Mouse (Mus musculus) thymus, postnatal 25 days (tissue): ENCODE measurements around the gene Rad50.

Source experiments
- DNase-seq: peaks from one replicate; pipeline ENCODE4 v3.0.0; 2022

The Rad50 gene

DNA sequence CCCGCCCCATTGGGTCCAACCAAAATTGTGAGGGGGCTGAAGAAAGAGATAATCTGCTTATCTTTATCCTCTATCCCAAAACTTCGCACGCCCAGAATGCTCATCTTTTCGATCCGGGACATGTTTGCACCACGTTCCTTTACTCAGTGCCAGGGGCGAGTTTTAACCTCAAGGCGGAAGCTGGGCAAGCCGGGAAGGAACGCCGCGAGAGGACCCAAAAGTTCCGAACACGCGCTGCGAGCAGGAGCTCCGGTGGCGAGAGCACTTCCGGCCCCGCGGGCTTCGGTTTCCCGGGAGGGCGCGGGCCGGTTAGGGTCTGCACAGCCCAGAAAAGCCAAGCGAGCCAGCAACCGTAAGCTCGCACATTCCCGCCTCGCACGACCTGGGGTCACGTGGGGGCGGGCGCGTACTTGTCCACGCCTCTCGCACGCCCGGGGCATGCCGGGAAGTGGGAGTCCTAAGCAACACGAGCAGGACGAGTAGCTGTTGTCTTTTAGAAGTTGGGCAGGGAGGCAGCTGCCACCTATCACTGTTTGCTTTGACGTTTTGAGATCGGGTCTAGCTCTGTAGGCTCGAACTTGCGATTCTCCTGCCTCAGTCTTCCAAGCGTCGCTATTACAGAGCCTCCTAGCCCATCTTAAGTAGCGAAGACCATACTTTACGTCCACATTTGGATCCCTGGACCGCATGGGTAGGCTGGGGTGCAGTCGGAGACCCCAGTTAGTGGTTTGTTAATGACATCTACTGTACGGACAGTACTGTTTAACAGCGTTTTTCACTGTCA is at the start of gene Rad50:
Gene Rad50 (minus strand): TSS at position 386 of the 784 bp plus-strand sequence.
- peak; percentile 93 for DNase-seq

DNA sequence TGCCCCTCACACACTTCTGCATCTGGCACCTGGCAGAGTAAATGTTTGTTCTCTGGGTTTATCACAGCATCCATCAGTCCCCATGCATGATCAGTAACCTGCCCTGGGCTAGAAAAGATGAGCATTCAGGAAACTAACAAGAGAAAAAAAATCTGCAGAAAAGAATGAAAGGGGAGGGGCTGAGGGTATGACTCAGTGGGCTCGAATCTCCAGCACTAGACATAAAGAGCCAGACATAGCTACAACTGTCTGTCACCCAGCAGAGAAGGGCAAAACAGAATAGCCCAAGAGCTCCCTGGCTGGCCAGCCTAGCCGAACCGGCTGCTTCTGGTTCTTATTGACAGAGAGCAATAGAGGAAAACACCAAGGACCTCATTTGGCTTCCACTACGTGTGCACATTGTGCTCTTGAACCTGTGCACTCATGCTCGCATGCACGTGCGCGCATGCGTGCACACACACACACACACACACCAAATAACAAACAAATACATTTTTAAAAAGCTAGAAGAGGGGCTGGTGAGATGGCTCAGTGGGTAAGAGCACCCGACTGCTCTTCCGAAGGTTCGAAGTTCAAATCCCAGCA is 48.0 kb upstream of the Rad50 start:
- peak; percentile 47 for DNase-seq

DNA sequence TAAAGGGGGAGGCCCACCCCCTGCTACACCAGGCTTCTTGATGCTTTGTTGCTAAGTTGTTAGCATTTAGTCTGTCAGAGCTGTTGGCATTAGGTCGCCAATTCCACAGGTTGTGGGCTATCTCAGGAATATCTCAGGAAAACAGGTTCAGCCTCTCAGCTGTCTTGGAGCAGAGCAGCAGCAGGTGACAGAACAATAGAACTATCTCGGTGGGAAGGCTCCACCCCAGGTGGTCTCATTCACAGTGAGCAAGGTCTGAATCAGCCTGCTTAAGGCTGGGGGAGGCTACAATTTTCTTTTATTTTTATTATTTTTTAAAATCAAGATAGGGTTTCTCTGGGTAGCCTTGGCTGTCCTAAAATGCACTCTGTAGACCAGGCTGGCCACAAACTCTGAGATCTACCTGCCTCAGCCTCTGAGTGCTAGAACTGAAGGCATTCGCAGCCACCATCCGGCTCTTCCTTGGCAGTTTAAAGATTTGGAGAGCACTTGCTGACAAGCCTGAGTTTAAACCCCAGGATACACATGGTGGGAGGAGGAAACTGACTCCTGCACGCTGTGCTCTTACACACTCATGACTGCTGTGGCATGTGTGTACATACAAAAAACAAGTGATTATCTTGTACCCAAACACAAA is 42.7 kb upstream of the Rad50 start:
- DNase-seq, result no peak

DNA sequence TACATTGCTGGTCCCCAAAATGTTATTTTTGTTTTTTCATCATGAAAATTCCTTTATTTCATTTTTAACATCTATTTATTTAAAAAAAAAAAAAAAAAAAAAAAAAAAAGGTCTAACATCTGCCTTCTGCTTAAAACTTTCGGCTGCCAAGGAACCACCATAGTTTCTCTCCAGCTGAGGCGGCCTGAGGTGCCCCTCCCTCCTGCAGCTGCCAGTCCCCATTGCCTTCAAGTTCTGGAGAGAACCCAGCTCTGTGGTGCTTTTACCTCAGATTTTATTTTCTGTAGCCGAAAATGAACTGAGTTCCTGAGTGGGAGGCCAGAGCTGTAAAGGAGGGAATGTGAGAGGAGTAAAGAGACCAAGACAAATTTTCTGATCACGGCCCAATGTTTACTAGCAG is 42.2 kb upstream of the Rad50 start:
- DNase-seq, result no peak

DNA sequence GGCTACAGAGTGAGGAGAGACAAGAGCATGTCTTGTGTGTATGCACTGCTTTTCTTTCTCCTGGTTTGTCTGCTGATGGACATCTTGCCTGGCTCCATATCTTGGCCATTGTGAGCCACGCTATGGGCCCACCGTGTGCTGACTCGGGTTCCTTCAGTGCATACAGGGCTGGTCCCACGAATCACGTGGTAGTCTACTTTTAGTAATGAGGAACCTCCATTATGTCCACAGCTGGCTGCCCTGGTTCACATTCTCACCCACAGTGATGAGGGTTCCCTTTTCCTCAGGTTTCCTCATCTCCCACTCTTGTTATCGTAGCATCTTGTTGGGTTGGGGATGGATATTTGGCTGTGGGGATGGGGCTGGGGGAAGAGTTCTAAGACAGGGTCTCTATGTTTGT is 41.5 kb upstream of the Rad50 start:
- DNase-seq, result no peak

DNA sequence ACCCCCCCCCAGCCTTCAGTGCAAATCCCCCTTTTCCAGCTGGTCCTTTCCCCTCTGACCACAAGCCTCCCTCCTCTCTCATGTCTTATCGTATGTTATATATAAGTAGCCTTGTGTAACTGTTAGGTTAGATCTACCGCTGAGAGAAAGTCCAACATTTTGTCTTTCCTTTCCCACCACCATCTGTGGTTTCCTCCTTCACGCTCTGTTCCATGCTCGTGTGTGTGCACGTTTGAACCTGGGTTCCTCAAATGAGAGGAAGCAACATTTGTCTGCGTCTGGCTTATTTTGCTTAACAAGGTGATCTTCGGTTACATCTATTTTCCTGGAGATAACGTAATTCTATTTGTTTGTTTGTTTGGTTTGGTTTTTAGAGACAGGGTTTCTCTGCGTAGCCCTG is 40.9 kb upstream of the Rad50 start:
- DNase-seq, result no peak

DNA sequence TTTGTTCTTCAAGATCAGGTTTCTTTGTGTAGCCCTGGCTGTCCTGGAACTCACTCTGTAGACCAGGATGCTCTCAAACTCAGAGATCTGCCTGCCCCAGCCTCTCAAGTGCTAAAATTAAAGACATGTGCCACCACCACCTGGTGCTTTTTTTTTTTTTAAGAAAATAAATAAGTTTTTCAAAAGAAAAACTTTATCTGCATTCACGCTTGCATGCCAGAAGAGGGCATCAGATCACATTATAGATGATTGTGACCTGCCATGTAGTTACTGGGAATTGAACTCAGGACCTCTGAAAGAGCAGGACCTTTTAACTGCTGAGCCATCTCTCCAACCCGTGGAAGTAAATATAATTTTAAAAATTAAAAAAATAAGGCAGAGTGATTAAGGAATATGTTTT is 38.1 kb upstream of the Rad50 start:
- no peak for DNase-seq

DNA sequence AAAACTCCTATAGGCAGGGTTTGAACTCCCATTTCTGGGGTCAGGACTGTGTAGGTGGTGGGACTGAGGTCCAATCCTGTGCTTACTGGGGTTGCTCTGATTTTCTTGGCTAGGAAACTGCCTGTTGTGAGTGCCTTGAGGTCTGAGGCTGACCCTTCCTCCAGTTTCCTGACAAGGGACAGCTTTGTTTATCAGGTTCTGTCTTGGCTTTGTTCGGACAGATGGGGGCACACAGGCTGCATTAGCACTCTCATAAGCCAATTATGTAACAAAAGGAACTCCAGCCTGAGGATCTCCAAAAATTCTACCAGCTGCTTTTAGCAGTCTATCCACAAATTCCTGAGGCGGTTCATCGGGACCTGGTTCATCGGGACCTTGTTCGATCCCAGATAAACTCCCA is 35.2 kb upstream of the Rad50 start:
- DNase-seq, result no peak

DNA sequence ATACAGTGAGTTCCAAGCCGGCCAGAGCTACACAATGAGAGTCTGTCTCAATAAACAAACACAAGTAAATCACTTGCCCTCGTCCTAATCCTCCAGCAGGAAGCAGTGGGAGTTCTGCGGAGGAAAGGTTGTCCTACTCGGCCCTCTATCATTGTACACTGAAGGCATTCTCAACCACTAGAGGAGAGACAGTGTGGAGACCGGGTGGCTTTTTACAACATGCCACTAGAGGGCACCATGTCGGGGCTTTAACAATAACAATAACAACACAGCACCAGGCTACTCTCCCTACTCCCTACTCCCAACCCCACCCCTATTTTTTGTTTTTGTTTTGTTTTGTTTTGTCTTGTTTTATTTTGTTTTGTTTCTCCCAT is 30.4 kb upstream of the Rad50 start:
- peak; percentile 74 for DNase-seq

DNA sequence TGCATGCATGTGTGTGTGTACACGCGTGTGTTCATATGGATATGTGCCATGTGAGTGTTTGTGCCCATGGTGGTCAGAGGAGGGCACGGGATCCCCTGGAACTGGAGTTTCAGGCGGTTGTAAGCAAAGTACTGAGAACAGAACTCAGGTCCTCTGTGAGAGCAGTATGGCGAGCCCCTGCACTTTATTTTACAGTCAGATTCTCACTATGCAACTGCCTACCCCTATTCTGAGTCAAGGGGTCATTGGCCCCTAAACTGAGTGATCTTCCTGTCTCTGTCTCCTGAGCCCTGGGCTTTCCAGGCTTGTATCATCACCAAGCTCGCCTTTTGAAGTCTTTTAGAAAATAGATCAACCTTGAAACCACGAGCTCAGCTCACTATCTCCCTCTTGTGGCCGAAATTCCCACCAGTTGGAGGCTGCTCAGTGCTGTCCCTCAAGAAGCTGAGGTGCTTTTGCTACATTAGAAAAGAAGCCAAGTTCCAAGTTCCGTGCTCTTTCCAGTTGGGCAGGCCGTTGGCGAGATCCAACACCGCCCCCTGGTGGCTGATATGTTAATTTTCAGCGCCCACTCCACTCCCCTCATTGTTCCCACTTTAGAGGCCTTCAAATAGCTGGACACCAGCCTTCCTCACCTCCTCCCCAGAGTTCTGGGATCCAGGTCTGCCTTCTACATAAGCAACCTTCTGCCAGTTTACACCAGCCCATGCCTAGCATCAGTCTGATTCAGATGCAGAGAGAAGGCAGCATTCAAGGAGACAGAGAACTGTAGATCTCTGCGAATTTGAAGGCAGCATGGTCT is 29.9 kb upstream of the Rad50 start:
- DNase-seq, result peak; percentile 75

DNA sequence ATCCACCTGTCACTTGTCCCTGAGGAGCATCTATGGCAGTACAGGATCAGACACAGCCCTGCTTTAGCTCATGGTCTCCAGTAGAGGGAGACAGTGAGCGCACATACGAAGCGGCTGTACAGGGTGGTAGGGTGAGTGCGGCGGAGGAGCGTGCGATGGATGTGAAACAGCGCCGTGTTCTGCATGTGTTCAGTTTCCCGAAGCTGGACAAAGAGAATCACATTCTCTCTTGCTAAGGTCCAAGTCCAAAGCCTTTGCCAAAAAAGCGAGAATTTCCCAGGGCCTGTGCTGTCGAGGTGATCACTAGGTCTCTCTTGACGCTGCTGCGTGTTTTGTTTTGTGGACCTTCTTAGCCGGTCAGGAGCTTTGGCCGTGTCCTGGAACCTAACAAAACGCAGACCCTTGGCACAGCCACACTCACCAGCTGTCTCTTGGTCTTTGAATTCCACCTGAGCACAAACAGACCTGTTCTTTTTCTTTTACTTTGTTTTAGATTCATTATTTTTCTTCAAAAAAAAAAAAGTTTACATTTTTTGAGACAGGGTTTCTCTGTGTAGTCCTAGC is 28.6 kb upstream of the Rad50 start:
- peak; percentile 71 for DNase-seq

DNA sequence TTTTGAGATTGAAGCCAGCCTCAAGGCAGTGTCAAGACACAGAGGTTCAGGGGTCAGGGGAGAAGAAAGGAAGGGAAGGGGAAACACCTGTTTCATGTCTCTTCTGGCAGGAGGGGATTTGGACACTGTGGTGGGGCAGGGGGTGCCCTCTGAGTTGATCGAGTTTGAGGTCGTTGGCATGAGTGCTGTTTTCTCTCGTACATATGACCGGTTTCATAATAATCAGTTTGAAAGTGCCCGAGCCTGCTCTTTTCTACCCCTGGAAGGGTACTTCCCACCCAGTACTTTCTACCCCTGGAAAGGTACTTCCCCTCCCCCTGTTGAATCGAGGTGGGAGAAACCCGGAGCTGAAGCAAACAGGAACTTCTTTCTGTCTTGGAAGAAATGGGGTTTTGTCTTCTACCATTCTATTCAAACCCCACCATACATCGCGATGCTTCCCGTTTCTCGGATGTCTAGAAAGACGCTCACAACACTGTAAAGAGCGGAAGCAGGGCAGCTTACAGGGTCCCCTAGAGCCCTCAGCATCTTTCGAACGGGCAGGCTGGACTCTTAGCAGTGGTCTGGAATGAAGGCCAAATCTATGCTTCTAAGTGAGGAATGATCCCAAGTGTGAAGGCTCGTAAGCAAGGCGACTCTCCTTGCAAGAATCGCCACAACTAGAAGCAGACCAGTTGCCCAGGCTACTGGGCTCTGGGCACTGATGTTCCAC is 28.0 kb upstream of the Rad50 start:
- no peak for DNase-seq

DNA sequence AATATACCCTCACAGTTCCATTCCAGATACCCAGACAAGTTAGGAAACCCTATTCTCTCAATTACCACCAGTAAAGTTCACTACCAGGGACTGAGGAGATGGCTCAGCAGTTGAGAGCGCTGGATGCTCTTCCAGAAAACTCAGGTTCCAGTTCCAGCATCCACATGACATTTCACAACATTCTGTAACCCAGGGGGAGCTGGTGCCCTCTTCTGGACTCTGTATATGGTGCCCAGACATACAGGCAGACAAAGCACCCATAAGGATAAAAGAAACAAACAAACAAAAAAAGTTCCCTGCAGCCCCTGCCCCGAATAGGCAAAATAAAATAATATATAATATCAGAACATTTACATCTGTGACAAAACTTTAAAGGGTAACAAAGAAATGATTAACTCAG is 27.3 kb upstream of the Rad50 start:
- no peak for DNase-seq

DNA sequence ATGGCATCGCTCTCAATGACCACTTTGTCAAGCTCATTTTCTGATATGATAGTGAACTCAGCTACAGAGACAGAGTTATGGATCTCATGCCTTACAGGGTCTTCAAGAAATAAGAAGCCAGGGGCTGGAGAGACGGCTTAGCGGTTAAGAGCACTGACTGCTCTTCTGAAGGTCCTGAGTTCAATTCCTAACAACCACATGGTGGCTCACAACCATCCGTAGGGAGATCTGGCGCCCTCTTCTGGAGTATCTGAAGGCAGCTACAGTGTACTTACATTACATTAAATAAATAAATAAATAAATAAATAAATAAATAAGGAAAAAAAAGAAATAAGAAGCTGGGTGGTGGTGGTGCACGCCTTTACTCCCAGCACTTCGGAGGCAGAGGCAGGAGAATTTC is 26.7 kb upstream of the Rad50 start:
- no peak for DNase-seq

DNA sequence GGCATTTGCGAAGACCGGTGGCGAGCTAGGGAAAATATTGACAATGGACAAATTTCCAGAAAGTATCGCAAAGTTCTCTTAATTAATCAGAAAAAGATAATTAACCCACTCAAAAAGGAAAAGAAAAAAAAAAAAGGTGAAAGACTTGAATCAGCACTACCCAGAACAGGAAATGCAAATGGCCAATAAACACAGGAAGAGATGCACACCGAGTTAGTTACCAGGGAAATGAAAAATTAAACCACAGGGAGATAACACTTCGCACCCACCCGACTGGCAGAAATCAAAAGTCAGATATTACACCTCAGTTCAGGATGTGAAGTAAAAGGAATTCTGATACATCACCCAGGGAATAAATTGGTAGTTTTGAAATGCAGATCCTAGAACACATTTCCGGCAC is 25.1 kb upstream of the Rad50 start:
- no peak for DNase-seq

DNA sequence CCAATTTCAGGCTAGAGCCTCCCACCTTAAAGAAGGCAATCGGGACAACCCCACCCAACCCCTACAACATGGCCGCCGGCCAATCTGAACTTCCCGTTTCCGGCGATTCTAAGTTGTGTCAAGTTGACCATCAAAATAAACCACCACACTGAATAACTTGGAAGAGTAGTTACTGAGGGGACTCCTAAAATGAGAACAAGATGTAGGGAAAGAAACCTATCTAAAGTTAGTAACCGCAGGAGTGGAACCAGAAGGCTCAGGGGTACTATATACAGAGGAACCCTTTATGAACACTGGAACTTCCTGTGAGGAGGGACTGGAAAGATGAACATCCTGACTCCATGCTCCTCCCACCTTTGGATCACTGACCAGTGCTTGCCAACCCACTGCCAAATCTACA is 24.3 kb upstream of the Rad50 start:
- DNase-seq, result no peak

DNA sequence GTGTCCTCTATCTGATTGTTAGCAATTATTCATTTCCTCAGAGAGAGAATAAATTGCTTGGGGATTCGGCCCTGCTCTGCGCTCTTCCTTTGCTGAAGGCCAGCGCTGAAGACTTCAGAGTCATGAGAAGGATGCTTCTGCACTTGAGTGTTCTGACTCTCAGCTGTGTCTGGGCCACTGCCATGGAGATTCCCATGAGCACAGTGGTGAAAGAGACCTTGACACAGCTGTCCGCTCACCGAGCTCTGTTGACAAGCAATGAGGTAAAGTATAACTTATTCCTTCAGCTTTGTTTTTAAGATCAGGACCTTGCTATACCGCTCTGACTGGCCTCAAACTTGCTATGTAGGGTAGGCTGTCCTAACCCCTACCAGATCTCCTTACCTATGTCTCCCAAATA is 13.6 kb upstream of the Rad50 start, which contains the start of gene Il5:
Gene Il5 (plus strand): TSS at position 80 of the 400 bp plus-strand sequence.
- no peak for DNase-seq

DNA sequence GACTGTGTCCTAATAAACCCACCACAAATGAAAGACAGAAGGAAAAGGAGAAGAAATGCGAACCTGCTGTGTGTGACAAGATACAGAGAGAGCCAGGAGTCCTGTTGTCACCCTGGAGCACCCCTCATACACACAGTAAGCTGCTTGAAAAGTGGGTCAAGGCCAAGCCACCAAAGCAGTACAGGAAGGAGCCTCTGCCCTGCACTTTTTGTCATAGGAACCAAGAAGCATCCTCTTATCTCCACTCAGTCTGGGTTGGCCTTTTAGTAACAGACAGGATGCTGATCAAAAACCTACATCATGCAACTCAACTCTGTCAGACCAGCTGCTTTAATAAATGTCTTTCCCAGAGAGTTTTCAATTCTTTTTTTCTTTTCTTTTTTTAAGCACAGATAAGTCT is 12.6 kb upstream of the Rad50 start:
- DNase-seq, result no peak

DNA sequence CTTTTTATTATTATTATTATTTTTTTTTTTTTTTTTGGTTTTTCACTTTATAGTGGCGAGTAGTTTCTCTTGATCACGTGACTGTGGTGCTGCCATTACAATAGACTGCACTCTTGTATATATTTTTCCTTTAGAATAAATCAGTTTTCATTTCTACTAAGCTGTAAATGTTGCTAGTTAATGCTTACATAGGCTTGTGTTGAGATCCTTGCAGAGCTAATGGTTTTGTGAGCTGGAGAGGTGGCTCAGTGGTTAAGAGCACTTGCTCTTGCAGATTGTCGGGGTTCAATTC is 545 bp upstream of the Rad50 start:
- no peak for DNase-seq

DNA sequence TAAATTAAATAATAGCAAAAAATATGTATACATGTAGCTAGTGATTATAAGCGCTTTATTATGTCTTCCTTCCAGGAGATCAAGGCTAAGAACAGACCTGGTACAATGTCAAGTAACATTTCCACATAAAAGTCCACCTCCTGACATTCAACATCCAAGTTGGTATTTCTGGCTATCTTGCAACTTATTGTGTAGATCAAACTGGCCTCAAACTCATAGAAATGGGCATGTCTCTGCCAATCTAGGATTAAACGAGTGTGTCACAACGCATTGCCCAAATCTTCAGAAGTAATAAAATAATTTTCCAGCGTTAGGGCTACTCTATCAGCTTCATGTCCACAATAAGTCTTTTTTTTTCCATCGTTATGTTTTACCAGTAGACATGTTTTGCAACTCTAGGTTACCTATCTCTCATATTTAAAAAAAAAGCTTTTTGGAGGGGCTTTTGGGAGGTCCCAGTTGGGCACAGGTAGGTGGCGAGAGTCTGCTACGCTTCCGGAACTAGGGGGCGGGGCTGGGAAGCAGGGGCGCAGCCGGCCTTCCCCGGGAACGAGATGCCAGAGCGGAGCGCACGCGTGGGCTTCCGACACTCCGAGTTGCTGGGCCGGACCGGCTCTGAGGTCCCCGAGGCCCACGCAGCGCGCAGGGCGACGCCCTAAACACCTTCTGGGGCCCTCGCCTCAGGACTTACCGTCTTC is 734 bp downstream of the Rad50 start:
- peak; percentile 66 for DNase-seq

DNA sequence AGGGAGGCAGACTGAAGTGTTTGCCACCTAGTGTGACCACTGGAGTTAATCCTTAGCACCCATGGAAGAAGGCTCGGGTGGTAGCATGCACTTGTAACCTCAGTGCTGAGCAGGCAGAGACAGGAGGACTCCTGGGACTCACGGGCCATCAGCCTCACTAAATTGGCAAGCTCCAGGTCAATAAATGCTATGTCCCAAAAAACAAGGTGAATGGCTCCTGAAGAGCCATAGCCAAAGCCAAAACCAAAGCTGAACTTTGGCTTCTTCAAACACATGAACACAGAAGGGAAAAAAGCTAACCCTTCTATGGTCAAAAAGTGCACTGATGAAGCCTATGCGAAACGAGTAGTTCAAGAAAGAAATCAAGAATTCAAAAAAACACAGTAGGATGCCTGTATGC is 7.8 kb downstream of the Rad50 start:
- no peak for DNase-seq

DNA sequence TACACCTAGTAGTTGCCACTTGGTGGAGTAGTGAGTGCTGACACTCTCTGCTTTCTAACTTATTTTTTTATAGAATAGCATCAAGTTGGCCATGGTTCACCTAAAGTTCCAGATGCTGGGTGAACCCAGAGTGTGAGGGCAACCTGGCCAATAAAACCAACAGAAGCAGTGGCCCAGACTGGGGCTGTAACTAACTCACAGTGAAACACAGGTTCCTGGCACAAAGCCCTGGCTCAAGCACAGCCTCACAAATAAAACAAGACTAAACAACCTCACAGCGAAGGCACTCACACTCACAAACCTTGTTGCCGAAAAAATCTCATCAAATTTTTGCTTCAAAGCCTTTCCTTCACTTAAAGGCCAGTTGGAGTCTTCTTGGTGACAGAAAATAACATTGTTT is 8.6 kb downstream of the Rad50 start:
- no peak for DNase-seq
